Mouse (Mus musculus) gonadal fat pad, adult 2 months (tissue): ENCODE data around the gene Ivd. TPM values are rescaled to one million over a fixed set of nuclear protein-coding genes. Genes with fewer than 3 reads are reported as not detected.

Experiments
- DNase-seq: peaks from one replicate; pipeline ENCODE4 v3.0.0-alpha.2; 2012; ENCODE audit warnings: low read depth
- polyA plus RNA-seq: library from polyadenylated mRNA; depleted of rRNA; stranded (reverse); fragments of >200 nt; gene quantifications from 2 replicates; pipeline ENCODE4 v1.2.3, GENCODE M21; 2012; rRNA removed

Gene Ivd
- polyA plus RNA-seq, 1 experiment: 135 TPM

- no peak for DNase-seq
Measured at GRCm38 (mm10) chr2:118909151-118909550, 47.4 kb downstream of the Ivd start.

DNA sequence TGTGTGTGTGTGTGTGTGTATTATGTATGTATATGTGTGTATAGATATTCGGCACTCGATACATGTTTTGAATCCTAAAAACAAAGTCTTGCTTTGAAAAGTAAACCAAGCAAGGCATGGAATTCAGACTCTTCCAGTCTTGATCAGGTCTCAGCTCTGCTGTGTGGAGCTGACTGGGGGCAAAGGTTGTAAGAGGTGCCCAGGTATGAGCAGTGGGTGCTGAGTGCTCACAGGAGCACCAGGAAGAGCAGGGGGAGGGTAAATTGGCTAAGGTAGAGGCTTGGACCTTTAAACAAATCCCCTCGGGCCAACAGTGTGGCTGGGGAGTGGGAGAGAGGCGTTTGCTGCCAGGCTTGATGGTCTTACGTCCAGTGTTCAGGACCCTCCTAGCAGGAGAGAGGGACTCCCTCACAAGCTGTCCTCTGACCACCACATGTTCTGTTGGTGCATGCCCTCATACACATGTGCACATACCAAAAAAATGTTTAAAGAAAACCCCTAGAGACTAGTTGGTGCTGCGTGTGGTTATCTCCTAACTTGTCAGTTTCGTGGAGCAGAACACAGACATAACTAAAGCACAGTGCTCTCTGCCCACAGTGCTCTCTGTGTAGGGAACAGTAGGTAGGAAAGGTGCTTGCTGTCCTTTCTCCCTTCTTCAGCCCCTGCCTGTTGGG, 49.0 kb downstream of the Ivd start:
- no peak for DNase-seq

DNA sequence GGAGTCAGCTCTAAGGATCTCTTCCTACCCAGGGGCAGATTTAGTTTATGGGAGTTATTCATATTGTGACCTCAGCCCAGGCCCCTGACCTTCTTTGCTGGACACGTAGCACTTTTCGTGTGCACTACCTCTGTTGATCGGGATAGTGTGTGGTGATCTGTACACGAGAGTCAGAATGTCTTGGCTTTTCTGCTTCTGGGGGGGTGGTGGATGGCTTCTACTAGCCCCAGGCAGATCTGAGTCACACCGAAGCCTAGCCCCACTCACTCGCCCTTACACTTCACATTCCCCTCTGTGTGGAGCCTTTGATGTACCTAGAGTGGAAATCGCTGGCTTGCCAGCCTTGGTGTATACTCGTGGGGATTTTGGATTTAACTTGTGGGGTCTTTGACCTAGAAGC, 51.0 kb downstream of the Ivd start:
- DNase-seq: no peak

GRCm38 (mm10) chr2:118913551-118914276, 52.0 kb downstream of the Ivd start:
- peak; percentile 62 for DNase-seq

GRCm38 (mm10) chr2:118914685-118915084, 52.9 kb downstream of the Ivd start:
- no peak for DNase-seq

DNA sequence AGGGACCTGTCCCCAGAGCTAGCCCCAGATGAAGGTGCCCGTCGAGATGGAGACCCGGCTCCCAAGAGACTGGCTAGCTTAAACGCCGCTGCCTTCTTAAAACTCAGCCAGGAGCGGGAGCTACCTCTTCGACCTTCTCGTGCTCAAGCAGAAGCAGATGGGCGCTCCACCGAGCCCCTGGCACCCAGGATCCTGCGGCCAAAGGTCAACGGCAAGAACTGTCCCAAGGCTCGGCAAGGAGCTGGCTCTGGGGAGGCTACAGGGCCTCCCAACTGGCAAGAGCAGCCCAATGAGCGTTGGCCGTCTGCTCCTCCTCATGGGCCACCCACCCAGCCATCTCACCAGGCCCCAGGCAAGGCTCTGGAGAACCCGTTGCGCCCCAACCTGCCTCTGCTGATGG, 54.7 kb downstream of the Ivd start:
- DNase-seq: no peak

GRCm38 (mm10) chr2:118918543-118918942, 56.8 kb downstream of the Ivd start:
- DNase-seq: no peak

GRCm38 (mm10) chr2:118920428-118920827, 58.7 kb downstream of the Ivd start:
- no peak for DNase-seq

DNA sequence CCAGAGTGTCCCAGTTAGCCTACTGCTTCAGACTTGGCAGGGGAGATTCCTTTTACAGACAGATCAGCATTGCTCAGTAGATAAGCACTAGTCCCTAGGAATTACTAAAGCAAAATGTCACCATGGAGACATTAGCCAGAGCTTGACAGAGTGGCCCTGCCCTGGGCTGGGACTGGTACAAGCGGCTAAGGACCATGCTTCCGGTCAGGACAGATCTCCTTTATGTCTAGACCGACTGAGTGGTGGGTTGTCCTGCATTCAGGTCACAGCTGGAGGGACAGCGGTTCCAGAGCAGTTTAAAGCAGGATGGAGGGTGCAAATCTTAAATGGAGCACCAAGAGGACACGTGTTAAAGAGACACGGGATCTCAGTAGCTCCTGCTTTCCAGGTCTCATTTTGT, 64.2 kb downstream of the Ivd start:
- no peak for DNase-seq

GRCm38 (mm10) chr2:118926361-118926997, 64.7 kb downstream of the Ivd start, which contains the start of gene Chst14:
Chst14 (plus strand) TSS chr2:118926496.
- DNase-seq: no peak

- no peak for DNase-seq
Measured at GRCm38 (mm10) chr2:118926998-118927739, 65.4 kb downstream of the Ivd start.

Other genes with a start within 250 kb of the Ivd start
- 1.8 and 2.3 TPM in 2 replicates for gene Pak6, start 198.7 kb upstream of the Ivd start, polyA plus RNA-seq
- 0.01 and 0.18 TPM in 2 replicates for gene Ankrd63, start 158.0 kb upstream of the Ivd start, polyA plus RNA-seq
- 1.6 and 2.1 TPM in 2 replicates for gene Plcb2, start 133.5 kb upstream of the Ivd start, polyA plus RNA-seq
- 13.7 and 19.1 TPM in 2 replicates for gene Inafm2, start 116.2 kb upstream of the Ivd start, polyA plus RNA-seq
- 9.7 and 14.1 TPM in 2 replicates for gene Ccdc9b, start 99.3 kb upstream of the Ivd start, polyA plus RNA-seq
- 0.60 and 2.3 TPM in 2 replicates for gene Phgr1, start 89.2 kb upstream of the Ivd start, polyA plus RNA-seq
- 2.1 and 4.8 TPM in 2 replicates for gene Disp2, start 82.2 kb upstream of the Ivd start, polyA plus RNA-seq
- gene Knstrn, start 48.0 kb upstream of the Ivd start, polyA plus RNA-seq: 2.0 and 2.8 TPM in 2 replicates
- gene Bahd1, start 38.4 kb downstream of the Ivd start, polyA plus RNA-seq: 22.9 and 29.9 TPM in 2 replicates
- gene Chst14, start 64.5 kb downstream of the Ivd start, polyA plus RNA-seq: 11.8 and 12.0 TPM in 2 replicates
- 7.4 and 10.3 TPM in 2 replicates for gene Ccdc32, start 167.4 kb downstream of the Ivd start, polyA plus RNA-seq
- gene Rpusd2, start 172.8 kb downstream of the Ivd start, polyA plus RNA-seq: 2.8 and 3.5 TPM in 2 replicates
- 0.10 and 0.27 TPM in 2 replicates for gene Knl1, start 185.2 kb downstream of the Ivd start, polyA plus RNA-seq